Mouse (Mus musculus) kidney, postnatal 0 days (tissue): ENCODE data around the gene Eif2ak3. TPM values are rescaled to one million over a fixed set of nuclear protein-coding genes. Genes with fewer than 3 reads are reported as not detected.
A peak's percentile ranks its signal among the peaks of the same experiment; 100 is the strongest.

Source experiments
- ATAC-seq: fragments of 200-750 bp; cut with Nextera tagmentation; replicated peaks from 2 replicates; pipeline ENCODE4 v1.8.0; 2017; ENCODE audit warnings: low read depth, moderate number of reproducible peaks, moderate TSS enrichment, moderate library complexity; ENCODE audit not compliant: low FRiP score
- DNase-seq: peaks from one replicate; pipeline ENCODE4 v3.0.0-alpha.2; 2016; ENCODE audit warnings: low spot score
- H3K27ac ChIP-seq: fragments of 300-500 bp; sonication (generic); 2 replicates; pipeline ENCODE4 v1.5.1; 2014; ENCODE audit warnings: mild to moderate bottlenecking
- H3K27me3 ChIP-seq: fragments of 300-500 bp; sonication (generic); 2 replicates; pipeline ENCODE4 v1.6.1; 2014; ENCODE audit warnings: low read length, mixed read lengths; ENCODE audit not compliant: insufficient read depth
- H3K36me3 ChIP-seq: fragments of 300-500 bp; sonication (generic); 2 replicates; pipeline ENCODE4 v1.6.1; 2014; ENCODE audit warnings: low read length, mixed read lengths; ENCODE audit not compliant: insufficient read depth
- H3K4me1 ChIP-seq: fragments of 300-500 bp; sonication (generic); replicated peaks from 2 replicates; pipeline ENCODE4 v1.6.1; 2014; ENCODE audit warnings: antibody characterized with exemption, low read length, mixed read lengths; ENCODE audit not compliant: insufficient read depth
- H3K4me2 ChIP-seq: fragments of 300-500 bp; sonication (generic); 2 replicates; pipeline ENCODE4 v1.6.1; 2014; ENCODE audit warnings: mild to moderate bottlenecking, low read length, moderate library complexity, mixed read lengths
- H3K4me3 ChIP-seq: fragments of 300-500 bp; sonication (generic); replicated peaks from 2 replicates; pipeline ENCODE4 v1.5.1; 2014; ENCODE audit warnings: low read depth, low read length
- H3K9ac ChIP-seq: fragments of 300-500 bp; sonication (generic); 2 replicates; pipeline ENCODE4 v1.6.1; 2014; ENCODE audit warnings: low read depth, low read length
- H3K9me3 ChIP-seq: fragments of 300-500 bp; sonication (generic); replicated peaks from 2 replicates; pipeline ENCODE4 v1.6.1; 2016; ENCODE audit warnings: low read length, inconsistent platforms, mixed read lengths
- CTCF ChIP-seq: IDR thresholded peaks from 2 replicates; pipeline ENCODE4 v1.5.1; 2016; ENCODE audit warnings: antibody characterized with exemption, low read depth, mild to moderate bottlenecking, moderate library complexity
- WGBS: fragments of 180-500 bp; shearing (Covaris S2); extraction: QIAGEN DNeasy Blood & Tissue Kit; methylation state at CpG from one replicate; pipeline ENCODE4 v1.1.7; 2014; 5-methylcytosine and 5-hydroxymethylcytosine counted together
- polyA plus RNA-seq: library from polyadenylated mRNA; unstranded; fragments of >200 nt; fragmentation: Nextera tagmentation; extraction: Ambion mirVana; gene quantifications from 2 replicates; pipeline ENCODE4 v1.2.1, GENCODE M21; 2015

Eif2ak3 gene
- polyA plus RNA-seq, 1 experiment from 2014 or later = 12.5 TPM

- ATAC-seq (no peak), DNase-seq (no peak)
- H3K4me3 ChIP-seq = no peak overlapping the region
- no peaks in the 10 kb centered on the region for H3K9me3 ChIP-seq
- H3K27me3 ChIP-seq = no peaks in the 10 kb centered on the region
- H3K36me3 ChIP-seq = no peaks in the 10 kb centered on the region
- H3K4me2 ChIP-seq = no peak overlapping the region
- no peak overlapping the region for H3K9ac ChIP-seq
- no peak for TF ChIP-seq CTCF
- 87% methylated on average over 1 of the region's 1 CpGs for WGBS
- no peak overlapping the region for H3K27ac ChIP-seq
- H3K4me1 ChIP-seq = no peaks in the 10 kb centered on the region
These were observed 37.8 kb upstream of the Eif2ak3 start for GRCm38 (mm10) chr6:70806514-70806912.

- WGBS = 91% methylated on average over 1 of the region's 1 CpGs
- DNase-seq = no peak
- ATAC-seq = no peak
- 0 out of 2 replicates have a peak, but pooled peaks cover 9% of the 10 kb centered on the region for H3K4me1 ChIP-seq
- TF ChIP-seq CTCF = no peak
- no peak overlapping the region for H3K9ac ChIP-seq
- H3K4me2 ChIP-seq = no peak overlapping the region
- H3K36me3 ChIP-seq = no peaks in the 10 kb centered on the region
- H3K27me3 ChIP-seq = no peaks in the 10 kb centered on the region
- H3K4me3 ChIP-seq = no peak overlapping the region
- H3K27ac ChIP-seq = no peak overlapping the region
- H3K9me3 ChIP-seq = no peaks in the 10 kb centered on the region
These were observed 33.8 kb upstream of the Eif2ak3 start for GRCm38 (mm10) chr6:70810524-70810923.

- DNase-seq = peak; percentile 88
- H3K9me3 ChIP-seq = no peaks in the 10 kb centered on the region
- no peaks in the 10 kb centered on the region for H3K27me3 ChIP-seq
- WGBS = 13% methylated on average over 6 of the region's 6 CpGs
- H3K4me1 ChIP-seq = 0 out of 2 replicates have a peak, but pooled peaks cover 9% of the 10 kb centered on the region
- H3K27ac ChIP-seq = peak overlapping the region; percentile 84
- peak; percentile 29 for ATAC-seq
- H3K4me2 ChIP-seq = no peak overlapping the region
- H3K9ac ChIP-seq = no peak overlapping the region
- H3K4me3 ChIP-seq = no peak overlapping the region
- TF ChIP-seq CTCF = peak; percentile 96
- H3K36me3 ChIP-seq = no peaks in the 10 kb centered on the region
These were observed 32.5 kb upstream of the Eif2ak3 start for GRCm38 (mm10) chr6:70811557-70812525.

- peak; percentile 90 for ATAC-seq
- Histone ChIP-seq H3K9me3 (no peaks in the 10 kb centered on the region), H3K27ac (peak overlapping the region; percentile 84), H3K9ac (no peak overlapping the region), H3K36me3 (no peaks in the 10 kb centered on the region), H3K27me3 (no peaks in the 10 kb centered on the region), H3K4me3 (no peak overlapping the region), H3K4me2 (no peak overlapping the region), H3K4me1 (0 out of 2 replicates have a peak, but pooled peaks cover 9% of the 10 kb centered on the region)
- WGBS = 17% methylated on average over 4 of the region's 4 CpGs
- TF ChIP-seq CTCF = no peak
- peak; percentile 71 for DNase-seq
These were observed 31.8 kb upstream of the Eif2ak3 start for GRCm38 (mm10) chr6:70812526-70812895.

- 0 out of 2 replicates have a peak, but pooled peaks cover 9% of the 10 kb centered on the region for H3K4me1 ChIP-seq
- no peak overlapping the region for H3K4me3 ChIP-seq
- no peaks in the 10 kb centered on the region for H3K9me3 ChIP-seq
- H3K27me3 ChIP-seq = no peaks in the 10 kb centered on the region
- DNase-seq (peak; percentile 30), ATAC-seq (peak; percentile 38)
- H3K4me2 ChIP-seq = no peak overlapping the region
- peak overlapping the region; percentile 84 for H3K27ac ChIP-seq
- H3K9ac ChIP-seq = no peak overlapping the region
- no peak for TF ChIP-seq CTCF
- WGBS = 67% methylated on average over 18 of the region's 18 CpGs
- no peaks in the 10 kb centered on the region for H3K36me3 ChIP-seq
These were observed 30.2 kb upstream of the Eif2ak3 start for GRCm38 (mm10) chr6:70813921-70814628.

GRCm38 (mm10) chr6:70814629-70814950, 29.7 kb upstream of the Eif2ak3 start:
- H3K4me3 ChIP-seq = no peak overlapping the region
- H3K27me3 ChIP-seq = no peaks in the 10 kb centered on the region
- WGBS = 86% methylated on average over 4 of the region's 4 CpGs
- H3K9me3 ChIP-seq = no peaks in the 10 kb centered on the region
- H3K4me1 ChIP-seq = 0 out of 2 replicates have a peak, but pooled peaks cover 9% of the 10 kb centered on the region
- ATAC-seq (peak; percentile 58), DNase-seq (peak; percentile 25)
- peak overlapping the region; percentile 84 for H3K27ac ChIP-seq
- H3K36me3 ChIP-seq = no peaks in the 10 kb centered on the region
- no peak overlapping the region for H3K9ac ChIP-seq
- no peak overlapping the region for H3K4me2 ChIP-seq
- no peak for TF ChIP-seq CTCF
